Mouse (Mus musculus) right cerebral cortex, postnatal 4 days (tissue): ENCODE data around the gene Mylk.

Experiments
- DNase-seq: peaks from one replicate; pipeline ENCODE4 v3.0.0-alpha.2; 2022

The Mylk gene

GRCm38 (mm10) chr16:34917373-34917900 lies 172.4 kb downstream of the Mylk start:
- no peak for DNase-seq

- peak; percentile 40 for DNase-seq
Measured at GRCm38 (mm10) chr16:34920182-34920581, 175.2 kb downstream of the Mylk start.

DNA sequence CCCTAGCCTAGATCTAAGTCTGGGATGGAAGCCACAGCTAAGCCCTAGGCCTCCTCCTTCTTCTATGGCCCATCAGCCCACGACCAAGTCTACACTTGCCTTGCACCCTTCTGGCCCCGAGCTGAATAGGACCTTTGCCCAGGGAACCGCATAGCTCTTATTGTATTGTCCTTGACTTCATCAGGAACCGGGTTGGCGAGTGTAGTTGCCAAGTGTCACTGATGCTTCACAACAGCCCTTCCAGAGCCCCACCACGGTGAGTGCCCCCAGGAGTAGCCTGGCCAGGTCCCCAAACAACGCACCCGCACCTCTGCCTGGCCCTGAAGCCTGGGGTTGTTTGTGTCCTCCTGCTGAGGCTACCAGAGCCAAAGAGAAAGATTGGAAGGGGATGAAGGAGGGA lies 175.9 kb downstream of the Mylk start:
- no peak for DNase-seq

GRCm38 (mm10) chr16:34921319-34921718 lies 176.3 kb downstream of the Mylk start:
- DNase-seq, result no peak

DNA sequence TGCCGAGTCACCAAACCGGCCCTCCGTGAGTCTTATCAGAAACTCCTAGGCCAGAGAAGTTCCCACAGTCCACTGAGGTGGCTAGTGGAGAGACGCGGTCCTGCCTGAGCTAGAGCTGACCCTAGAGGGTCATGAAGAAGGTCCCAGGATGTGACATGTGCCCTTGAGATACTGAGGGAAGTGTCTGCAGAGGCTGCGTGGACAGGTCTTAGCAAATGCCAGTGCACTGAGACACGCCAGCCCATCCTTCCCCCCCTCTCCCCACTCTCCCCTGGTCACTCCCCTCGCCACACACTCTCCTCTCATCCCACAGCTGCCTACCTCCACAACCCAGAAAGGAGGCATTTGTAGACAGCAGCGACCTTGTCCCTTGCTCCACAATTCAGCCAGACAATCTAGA lies 178.6 kb downstream of the Mylk start:
- no peak for DNase-seq

DNA sequence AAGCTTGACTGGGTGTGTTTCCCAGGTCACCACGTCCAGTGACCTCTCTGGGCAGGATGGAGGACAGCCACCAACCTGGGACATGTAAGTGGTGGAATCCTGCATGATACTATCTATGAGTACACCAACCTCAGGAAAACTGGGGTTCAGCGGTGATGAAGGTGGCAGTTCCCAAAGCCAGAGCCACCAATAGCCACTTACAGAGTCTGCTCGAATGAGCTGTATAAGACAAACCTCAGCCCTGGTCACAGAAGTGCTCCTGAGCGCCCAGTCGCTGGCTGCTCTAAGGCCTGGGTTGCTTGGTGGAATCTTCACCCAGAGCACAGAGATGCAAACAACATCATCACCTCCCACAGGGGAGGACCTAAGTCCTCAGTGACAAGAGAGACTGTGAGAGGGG lies 179.3 kb downstream of the Mylk start:
- no peak for DNase-seq

DNA sequence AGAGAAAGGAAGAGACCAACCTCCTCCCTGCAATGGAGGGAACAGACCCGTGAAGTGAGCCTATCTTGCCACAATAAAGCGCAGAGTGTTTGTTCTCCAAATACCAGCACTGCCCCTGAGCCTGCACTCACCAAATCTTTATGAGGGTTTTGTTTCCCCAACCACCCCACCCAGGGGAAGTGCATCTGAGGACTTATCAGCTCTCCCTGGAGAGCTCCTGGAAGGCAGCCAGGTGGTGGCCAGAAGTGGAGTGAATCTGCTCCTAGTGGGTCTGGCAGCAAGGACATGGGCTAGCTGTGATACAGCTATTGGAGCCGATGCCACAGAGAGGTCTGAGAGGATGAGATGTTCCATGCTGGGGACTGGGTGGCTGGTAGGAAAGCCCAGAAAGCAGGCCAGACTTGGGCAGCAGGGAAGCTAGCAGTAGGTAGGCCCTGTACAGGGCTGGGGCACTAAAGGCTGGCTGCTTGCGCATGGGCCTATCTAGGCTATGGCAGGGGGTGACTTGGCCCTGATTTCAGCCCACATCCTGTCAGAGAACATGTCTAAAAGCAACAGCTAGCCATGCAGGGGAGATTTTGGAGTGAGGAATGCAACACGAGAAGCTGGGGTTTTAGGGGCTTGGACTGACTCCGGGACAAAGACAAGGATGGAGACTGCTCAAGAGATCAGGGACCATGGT lies 180.1 kb downstream of the Mylk start:
- no peak for DNase-seq

DNA sequence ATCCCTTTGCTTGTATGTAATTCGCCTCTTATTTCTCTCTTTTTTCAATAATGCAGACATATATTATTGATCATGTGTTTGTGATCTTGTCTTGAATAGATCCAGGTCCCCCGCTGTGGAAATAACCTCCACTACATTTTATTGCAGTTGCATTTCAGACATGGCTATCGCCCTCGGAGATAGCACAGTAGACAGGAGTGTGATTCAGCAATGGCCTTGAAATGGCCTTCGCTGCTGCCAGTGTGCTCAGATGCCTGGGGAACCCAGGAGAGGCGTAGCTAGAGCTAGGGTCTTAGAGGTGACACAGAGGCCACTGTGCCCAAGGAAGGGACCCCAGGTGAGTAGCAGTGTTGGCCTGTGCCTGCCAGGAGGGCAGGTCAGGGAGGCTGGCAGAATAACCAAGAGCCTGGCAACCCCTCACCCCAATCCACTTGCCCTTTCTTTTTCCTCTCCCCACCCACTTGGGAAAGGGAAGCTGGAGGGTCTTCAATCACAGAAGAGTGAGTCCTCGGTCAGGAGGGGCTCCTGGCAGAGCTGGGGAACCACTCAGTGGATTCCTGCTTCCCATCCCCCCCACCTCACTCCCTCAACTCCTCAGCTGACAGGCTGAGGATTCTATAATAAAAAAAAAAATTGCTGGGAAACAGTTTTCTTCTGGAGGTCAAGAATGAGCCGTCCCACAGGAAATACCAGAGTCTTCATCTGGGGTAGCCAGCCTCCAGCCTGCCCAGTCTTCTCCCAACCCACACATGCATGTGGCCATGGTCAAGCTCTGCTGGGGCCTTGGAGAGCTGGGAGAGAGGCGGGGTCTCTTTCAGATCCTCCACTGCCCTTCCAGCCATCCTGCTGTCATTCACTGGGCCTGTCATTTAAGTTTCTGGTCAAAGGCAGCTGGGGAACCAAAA lies 181.8 kb downstream of the Mylk start:
- DNase-seq, result no peak

- DNase-seq, result no peak
Measured at GRCm38 (mm10) chr16:34929686-34930085, 184.7 kb downstream of the Mylk start.

DNA sequence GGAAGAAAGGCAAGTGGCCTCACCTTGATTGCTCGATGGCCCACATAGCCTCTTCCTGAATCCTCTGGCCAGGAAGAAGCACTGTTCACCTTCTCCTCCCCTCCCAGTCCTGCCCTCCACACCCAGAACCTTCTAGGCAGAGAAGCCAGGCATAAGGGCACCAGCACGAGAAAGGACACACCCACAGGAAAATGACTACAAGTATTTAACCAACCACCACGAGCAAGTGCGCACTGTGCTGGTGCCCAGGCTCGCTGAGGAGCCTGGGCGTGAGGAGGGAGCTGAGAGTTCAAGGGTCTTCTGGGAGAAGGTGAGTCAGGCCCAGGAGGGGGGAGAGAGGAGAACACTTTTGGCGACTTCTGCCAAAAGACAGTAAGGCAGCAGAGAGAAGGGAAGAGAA lies 185.1 kb downstream of the Mylk start:
- DNase-seq, result no peak

- no peak for DNase-seq
Measured at GRCm38 (mm10) chr16:34931306-34931705, 186.3 kb downstream of the Mylk start.

- no peak for DNase-seq
Measured at GRCm38 (mm10) chr16:34933173-34933572, 188.2 kb downstream of the Mylk start.

DNA sequence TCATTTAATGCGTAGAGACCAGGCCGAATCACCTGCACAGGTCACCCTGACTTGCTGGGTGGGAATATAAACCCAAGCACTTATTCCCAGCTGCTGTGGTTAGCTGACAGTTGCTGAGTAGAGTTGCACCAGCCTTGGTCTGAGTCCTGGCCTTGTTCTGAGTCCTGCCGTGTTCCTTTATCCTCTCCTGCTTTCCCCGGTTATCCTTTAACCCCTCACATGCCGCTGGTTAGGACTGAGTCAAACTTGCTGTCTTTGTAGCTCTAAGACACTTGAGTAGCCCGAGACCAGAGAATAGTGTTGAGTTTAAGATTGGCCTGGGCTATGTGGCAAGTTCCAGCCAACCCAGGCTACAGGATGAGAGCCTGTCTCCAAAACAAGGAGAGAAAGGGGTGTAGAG lies 189.5 kb downstream of the Mylk start:
- no peak for DNase-seq

DNA sequence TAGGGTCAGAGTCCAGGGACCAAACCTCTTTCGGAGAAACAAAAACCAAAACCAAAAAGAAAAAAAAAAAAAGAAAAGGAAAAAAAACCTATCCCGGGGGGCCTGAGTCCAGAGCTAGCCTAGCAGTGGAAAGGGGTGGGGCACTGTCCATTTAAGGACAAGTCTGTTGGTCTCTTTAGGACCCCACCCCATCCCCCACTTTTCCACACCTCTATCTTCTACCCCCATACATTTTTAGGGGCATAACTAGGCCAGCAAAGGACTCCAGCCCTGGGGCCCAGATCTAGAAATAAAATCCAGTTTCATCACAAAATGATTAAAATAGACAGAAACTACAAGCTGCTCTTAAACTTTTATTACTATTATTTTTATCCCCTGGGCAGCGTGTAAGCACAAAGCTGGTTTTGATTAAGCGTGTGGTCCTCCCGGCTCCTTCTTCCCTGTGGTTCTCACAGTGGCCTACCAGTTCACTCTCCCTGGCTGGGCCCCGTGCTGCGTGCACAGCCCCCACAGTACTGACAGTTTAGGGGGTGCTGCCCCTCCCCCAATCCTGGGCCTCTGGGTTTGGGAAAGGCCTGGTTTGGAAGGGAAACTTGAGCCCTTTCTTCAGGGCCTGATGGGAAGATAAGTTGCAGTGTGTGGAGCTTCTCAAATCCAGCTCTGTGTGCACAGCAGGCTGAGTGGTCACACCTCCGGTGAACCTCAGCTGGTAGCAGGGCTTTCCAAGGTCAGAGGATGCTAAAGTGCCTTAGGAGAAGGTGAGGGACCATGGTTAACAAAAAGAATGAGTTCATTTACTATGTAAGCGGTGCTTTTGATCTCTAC lies 190.7 kb downstream of the Mylk start:
- DNase-seq, result no peak

GRCm38 (mm10) chr16:34936339-34936810 lies 191.4 kb downstream of the Mylk start:
- DNase-seq, result no peak

DNA sequence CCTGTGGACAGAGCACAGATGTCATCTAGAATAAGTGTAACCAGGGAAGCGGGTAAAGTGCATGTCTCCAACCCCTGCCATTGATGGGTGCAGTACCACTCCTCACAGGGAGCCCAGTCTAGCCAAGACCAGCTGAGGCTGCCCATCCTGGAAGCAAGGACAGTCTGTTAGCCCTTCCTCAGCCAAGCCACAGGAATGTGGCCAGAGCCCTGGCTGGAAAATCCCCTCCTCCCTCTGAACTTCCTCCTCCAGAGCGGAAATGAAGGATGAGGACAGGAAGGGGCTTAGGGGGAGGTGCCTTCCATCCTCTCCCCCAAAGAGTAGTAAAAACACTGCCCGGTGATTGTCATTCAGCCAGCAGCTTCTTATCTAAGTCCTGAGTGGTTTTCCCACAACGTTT lies 192.6 kb downstream of the Mylk start:
- no peak for DNase-seq

- DNase-seq, result no peak
Measured at GRCm38 (mm10) chr16:34938248-34938647, 193.2 kb downstream of the Mylk start.

DNA sequence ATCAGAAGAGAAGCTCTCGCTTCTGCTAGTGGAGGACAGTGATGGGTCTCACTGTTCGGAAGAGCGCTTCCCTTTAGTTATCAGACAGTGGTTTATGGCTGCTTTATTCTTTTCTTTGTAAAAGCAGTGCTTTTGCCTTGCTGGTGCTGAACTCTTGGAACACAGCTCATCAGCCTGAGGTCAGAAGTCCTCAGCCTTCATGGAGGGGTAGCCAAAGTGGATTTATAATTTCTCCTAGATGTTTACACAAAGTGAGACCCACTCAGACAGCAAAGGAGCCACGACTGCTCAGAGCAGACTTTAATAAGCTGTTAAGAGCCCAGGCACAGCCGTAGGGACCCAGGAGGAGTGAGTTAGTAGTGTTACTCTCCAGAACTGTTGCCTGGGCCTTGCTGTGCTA lies 194.9 kb downstream of the Mylk start:
- DNase-seq, result no peak

DNA sequence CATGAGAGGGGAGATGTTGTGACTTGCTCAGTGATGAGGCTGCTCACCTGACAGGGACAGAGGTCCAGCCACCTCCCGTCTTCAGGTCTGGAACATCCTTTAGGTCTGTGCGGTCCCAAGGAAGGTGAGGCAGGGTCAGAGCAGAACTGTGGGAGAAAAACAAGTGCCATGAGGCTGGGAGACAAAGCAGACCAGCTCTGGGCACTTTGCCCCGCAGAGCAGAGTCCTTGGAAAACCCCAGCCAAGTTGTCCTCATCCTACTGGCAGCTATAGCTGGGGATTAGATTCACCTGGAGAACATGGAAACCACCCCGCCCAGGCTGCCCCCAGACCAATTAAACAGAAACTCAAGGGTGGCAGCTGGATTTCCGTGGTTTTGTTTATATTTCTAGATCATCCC lies 195.4 kb downstream of the Mylk start:
- DNase-seq, result no peak

- no peak for DNase-seq
Measured at GRCm38 (mm10) chr16:34941915-34942314, 196.9 kb downstream of the Mylk start.

DNA sequence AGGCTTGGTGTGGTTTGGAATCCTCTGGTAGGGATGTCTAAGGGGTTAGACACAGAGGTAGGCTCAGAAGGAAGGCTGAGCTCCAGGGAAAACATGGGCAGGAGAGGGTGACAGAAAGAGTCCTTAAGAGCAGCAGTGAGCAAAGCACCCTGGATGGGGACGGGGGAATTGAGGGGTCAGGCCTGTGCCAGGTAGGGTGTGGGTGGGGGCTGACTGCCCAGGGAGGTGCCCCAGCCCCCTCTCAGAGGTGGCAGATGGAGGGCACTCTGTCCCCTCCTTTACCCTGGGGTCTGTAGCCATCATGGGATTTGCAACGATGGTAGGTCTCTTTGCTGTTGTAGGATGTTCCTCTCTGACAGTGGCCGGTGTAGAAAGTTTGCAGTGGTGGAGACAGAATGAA lies 201.3 kb downstream of the Mylk start:
- DNase-seq, result no peak

DNA sequence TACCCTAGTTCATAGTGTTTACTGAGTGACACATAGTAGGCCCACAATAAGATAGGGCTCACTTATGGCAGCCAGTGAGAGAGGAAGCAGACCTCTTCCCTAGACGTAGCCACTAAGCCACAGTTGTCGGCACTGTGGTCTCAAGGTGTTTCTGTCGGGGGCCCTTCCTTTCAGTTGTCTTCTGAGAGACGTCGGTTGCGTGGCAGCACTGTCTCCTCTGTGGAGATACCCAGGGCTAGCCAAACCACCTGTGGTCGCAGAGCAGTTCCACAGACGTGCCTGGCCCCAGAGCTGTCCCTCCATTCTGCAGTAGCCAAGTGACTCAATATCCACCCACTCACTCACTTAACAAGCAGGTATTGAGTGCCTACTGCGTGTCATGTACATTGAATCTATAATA lies 205.9 kb downstream of the Mylk start:
- DNase-seq, result no peak

GRCm38 (mm10) chr16:34952254-34952653 lies 207.2 kb downstream of the Mylk start:
- no peak for DNase-seq
